Mouse (Mus musculus) retina, postnatal 7 days (tissue): Measurements from ENCODE around the gene Cdh4.

Source experiments
- DNase-seq: peaks from one replicate; pipeline ENCODE4 v3.0.0-alpha.2; 2012; ENCODE audit warnings: low read depth, low spot score

The Cdh4 gene

GRCm38 (mm10) chr2:179467839-179468445 lies 25.7 kb downstream of the Cdh4 start:
- DNase-seq = no peak

GRCm38 (mm10) chr2:179476622-179477021 lies 34.4 kb downstream of the Cdh4 start:
- no peak for DNase-seq

GRCm38 (mm10) chr2:179480800-179481200 lies 38.6 kb downstream of the Cdh4 start:
- DNase-seq = no peak

- DNase-seq = no peak
These were observed 39.1 kb downstream of the Cdh4 start for GRCm38 (mm10) chr2:179481363-179481762.

- no peak for DNase-seq
These were observed 46.4 kb downstream of the Cdh4 start for GRCm38 (mm10) chr2:179488526-179489139.

GRCm38 (mm10) chr2:179491891-179492290 lies 49.7 kb downstream of the Cdh4 start:
- DNase-seq = no peak

- DNase-seq = no peak
These were observed 52.0 kb downstream of the Cdh4 start for GRCm38 (mm10) chr2:179494276-179494675.

GRCm38 (mm10) chr2:179510439-179510838 lies 68.2 kb downstream of the Cdh4 start:
- no peak for DNase-seq

- DNase-seq = no peak
These were observed 74.3 kb downstream of the Cdh4 start for GRCm38 (mm10) chr2:179516559-179516958.

- DNase-seq = no peak
These were observed 76.3 kb downstream of the Cdh4 start for GRCm38 (mm10) chr2:179518456-179519032.

- no peak for DNase-seq
These were observed 76.9 kb downstream of the Cdh4 start for GRCm38 (mm10) chr2:179519161-179519560.

GRCm38 (mm10) chr2:179519931-179520330 lies 77.7 kb downstream of the Cdh4 start:
- DNase-seq = no peak

GRCm38 (mm10) chr2:179520941-179521340 lies 78.7 kb downstream of the Cdh4 start:
- no peak for DNase-seq

GRCm38 (mm10) chr2:179521444-179521843 lies 79.2 kb downstream of the Cdh4 start:
- no peak for DNase-seq

GRCm38 (mm10) chr2:179522141-179522540 lies 79.9 kb downstream of the Cdh4 start:
- DNase-seq = no peak

- no peak for DNase-seq
These were observed 84.7 kb downstream of the Cdh4 start for GRCm38 (mm10) chr2:179526976-179527375.

- no peak for DNase-seq
These were observed 88.3 kb downstream of the Cdh4 start for GRCm38 (mm10) chr2:179530436-179531040.

- no peak for DNase-seq
These were observed 91.0 kb downstream of the Cdh4 start for GRCm38 (mm10) chr2:179533196-179533595.

GRCm38 (mm10) chr2:179533881-179534280 lies 91.7 kb downstream of the Cdh4 start:
- no peak for DNase-seq

GRCm38 (mm10) chr2:179535204-179535603 lies 93.0 kb downstream of the Cdh4 start:
- no peak for DNase-seq

GRCm38 (mm10) chr2:179536762-179537161 lies 94.5 kb downstream of the Cdh4 start:
- DNase-seq = no peak

- DNase-seq = peak; percentile 52
These were observed 95.2 kb downstream of the Cdh4 start for GRCm38 (mm10) chr2:179537390-179537789.
